Mouse (Mus musculus): ENCODE measurements around the gene Casz1.

Gene Casz1

DNA sequence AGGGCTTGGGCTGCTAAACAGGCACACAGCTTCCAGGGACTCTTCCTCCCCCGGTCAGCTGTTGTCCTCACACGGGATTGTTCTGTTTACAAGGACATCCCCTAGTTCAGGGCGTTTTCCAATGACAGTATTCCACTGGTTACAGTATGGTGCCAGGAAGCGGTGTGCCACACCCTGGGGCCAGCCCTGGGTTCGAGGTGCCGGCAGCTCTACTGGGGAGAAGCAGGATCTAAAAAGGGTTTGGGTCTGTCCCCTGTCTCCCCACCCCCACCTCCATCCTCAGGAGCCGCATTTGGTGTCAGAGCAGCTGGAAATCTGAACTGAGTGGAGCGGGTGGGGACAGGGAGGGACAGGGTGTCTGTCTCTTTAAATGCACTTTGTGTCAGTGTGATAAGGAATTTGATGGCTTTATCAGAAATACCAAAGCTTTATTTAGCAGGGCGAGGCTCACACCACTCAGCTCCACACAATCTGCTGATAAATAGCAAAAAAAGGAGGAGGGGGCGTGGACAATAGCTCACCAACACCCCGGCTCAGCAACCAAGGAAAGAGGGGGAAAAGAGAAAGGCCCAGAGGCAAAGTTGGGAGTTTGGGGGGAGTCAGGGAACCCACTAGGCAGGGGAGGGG is 74.9 kb downstream of the Casz1 start:
- DNase-seq (ENCODE audit: low spot score) = no peak

DNA sequence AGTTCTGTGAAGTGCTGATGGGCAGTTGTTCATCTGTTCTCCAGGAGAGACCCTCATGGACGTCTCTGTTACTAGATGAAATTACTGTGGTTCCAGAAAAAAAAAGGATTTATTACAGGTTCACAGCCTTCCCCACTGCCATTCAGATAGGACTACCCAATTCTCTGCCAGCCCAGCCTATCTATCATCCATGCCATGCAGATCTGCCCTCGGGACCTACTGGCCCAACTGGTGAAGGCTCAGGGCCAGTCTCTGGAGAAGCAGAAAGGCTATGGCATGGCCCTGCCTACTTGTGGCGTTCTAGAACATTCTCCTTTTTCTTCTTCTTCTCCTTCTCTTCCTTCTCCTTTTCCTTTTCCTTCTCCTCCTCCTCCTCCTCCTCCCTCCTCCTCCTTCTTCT is 75.4 kb downstream of the Casz1 start:
- no peak for DNase-seq (ENCODE audit: low spot score)

DNA sequence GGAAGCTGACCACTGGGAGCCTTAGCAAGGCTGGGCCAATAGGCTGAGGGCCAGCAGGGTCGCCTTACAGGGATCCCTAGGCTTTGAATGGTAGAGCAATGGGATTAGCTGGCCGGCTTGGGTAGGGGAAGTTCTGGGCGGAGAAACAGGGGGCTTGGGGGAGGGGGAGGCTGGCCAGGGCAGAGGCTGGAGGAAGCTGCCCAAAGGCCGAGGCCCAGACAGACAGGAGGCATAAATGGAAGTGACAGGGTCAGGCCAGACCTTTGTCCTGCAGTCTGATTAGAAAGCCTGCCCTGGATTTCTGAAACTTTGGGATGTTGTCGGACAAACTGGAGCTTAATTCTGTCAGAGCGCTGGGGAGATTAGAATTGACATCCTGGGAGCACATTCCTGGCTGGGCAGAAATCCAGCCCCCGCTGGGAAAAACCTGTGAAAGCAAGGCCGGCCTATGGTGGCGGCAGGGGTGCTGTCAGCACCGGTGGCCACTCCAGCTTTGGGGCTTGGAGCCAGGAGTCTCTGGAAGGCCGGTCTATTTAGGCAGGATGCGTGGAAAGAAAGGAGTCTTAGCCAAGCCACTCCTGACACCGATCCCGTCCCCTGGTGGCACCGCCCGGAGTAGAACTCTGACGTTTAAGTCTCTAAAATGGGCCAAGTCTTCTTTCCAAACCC is 76.9 kb downstream of the Casz1 start:
- DNase-seq (ENCODE audit: low spot score) = no peak

DNA sequence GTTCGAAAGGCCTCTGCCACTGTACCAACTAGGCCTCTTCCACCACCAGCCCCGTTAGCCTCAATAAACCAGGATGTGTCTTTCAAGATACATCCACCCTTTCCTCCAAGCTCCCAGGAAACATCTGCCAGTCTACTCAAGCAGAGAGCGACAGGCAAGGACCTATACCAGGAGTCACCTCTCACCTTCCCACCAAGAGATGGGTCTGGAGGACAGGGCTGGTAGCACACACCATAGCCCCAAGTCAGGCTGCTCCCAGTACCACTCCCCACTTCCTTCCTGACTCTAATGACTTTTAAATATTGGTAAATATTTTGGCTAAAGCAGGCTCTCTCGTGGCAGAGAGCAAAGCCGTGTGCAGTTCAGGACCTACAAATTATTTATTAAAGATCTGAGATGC is 77.6 kb downstream of the Casz1 start:
- DNase-seq (ENCODE audit: low spot score) = no peak

DNA sequence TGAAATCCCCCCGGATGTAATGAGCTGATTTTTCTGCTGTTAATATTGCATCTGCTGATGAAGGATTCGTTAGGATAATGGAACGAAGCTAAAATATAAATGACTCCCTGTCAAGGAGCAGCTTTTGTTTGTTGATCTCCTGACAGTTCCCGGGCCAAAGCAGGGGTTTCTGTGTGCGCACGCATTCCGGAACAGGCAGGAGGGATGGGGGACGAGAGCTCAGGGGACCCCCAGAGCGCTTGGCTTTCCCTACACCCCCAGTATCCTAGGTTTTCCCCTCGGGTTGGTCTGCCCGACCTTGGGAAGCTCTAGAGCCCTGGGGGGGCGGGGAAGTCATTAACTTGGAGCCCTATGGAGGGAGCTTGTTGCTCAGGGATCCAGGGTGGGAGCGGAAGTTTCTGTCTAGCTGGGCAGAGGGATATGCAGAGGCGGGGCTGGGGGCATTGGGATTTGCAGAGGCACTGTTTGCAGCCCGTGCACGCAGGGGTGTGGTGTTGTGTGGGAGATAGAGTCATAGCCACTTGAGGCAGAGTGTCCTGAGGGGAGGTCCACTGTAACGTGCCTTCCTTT is 78.2 kb downstream of the Casz1 start:
- DNase-seq (ENCODE audit: low spot score) = no peak

DNA sequence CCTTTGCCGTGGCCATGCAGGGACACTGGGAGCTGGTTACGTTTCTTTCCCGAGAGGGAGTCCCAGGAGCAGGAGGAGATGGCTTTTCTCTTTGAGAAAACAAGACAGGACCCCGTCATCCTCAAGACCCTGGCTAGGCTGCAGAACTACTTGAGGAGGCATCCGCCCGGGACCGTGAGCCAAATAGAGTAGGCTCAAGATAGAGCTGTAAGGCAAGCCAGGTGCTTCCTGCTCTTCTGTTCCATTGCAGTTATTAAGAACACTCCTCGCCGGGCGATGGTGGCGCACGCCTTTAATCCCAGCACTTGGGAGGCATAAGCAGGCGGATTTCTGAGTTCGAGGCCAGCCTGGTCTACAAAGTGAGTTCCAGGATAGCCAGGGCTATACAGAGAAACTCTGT is 80.4 kb downstream of the Casz1 start:
- no peak for DNase-seq (ENCODE audit: low spot score)

DNA sequence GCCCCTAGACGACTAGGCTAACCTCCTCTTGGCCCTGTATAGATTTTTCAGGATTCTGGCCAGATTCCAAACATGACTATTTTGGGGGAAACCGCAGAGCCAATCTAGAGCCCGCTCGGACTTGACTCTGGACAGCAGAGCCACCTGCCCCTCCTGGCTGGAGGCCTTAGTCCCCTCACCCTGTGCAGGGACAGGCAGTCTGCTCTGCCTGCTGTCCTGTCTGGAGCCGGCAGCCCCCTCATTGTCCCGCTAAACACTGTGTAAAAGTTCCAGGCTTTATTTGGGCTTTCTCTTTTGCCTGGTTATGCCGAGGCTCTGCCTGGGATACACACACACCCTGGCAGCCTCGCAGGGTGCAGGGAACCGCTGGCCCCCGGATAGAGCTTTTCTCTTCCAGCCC is 81.2 kb downstream of the Casz1 start:
- no peak for DNase-seq (ENCODE audit: low spot score)

DNA sequence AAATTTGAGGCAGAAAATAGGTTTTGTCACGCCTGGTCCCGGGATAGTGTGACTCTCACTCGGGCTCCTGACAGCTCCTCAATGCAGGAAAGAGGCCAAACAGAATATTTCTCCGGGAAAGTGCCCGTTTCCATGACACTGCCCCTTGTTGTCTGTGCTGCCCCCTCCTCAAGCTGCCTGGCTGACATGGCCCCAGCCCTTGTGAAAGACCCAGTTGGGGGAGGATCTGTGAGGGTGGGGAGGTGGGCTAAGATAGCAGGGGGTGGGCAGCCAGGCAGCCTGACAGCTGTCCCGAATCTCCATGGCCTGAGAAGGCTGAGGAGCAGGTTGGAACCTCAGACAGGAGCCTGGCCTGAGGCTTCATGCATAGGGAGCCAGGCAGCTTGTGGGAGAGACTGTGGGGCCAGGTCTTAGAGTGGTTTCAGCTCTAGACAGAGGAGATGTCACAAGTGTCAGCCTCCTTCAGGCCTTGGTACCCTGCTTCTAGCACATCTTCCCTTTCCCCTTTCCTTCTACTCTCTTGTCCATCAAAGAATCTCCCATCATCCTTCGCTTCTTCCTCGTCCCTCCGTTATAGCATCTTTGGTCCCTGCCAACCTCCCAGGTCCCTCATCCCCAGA is 81.8 kb downstream of the Casz1 start:
- no peak for DNase-seq (ENCODE audit: low spot score)

DNA sequence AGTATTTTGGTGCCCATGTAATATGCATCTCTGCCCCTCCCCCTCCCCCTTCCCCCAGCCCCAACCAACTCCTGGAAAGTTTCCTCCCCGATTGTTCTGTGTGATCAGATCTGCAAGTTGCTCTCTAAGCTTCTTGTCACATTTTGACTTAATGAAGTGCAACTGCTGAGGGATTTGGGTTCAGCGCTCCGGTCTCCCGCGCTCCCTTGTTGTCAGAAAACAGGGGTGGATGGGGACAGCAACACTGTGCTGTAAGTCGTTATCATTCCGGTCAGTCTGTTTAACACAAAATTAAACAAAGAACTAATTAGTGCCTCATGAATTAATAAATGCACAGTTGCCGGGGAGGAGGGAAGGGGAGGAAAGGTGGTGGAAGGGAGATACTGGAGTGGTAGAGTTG is 84.0 kb downstream of the Casz1 start:
- DNase-seq (ENCODE audit: low spot score) = no peak

DNA sequence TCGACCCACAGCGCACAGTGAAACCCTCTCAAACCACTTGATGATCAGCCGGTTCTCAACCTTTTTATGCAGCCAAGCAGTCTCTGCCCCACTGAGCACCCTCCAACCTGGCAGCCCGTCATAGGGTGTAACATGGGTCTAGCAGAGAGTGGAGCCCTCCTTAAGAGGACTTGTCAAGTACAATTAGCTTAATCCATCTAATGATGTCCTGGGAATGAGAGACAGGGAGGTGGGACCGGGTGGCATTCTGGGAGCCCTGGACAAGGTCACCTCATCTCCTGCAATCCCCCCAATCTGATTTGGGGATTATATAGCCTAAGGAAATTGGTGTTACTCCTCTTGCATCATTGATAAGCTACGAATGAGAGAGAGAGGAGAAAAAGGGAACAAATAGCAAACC is 84.8 kb downstream of the Casz1 start:
- no peak for DNase-seq (ENCODE audit: low spot score)

DNA sequence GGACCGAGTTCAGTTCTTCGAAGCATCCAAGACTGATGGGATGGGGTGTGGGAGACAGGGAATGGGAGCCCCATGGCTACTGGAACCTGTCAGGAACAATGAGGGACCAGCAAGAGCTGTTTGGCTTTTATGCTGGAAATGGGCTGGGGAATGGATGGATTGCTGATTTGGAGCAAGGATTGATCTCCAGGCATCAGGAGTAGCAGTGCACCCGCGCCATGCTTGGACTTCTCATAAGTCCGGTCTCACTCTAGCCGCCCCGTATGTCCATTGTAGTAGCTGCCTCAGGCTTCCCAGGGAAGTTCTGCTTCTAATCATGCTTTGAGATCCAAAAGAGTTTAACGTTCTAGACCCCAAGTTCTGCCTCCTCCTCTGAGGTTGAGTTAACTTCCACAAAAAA is 86.2 kb downstream of the Casz1 start:
- DNase-seq (ENCODE audit: low spot score) = no peak

DNA sequence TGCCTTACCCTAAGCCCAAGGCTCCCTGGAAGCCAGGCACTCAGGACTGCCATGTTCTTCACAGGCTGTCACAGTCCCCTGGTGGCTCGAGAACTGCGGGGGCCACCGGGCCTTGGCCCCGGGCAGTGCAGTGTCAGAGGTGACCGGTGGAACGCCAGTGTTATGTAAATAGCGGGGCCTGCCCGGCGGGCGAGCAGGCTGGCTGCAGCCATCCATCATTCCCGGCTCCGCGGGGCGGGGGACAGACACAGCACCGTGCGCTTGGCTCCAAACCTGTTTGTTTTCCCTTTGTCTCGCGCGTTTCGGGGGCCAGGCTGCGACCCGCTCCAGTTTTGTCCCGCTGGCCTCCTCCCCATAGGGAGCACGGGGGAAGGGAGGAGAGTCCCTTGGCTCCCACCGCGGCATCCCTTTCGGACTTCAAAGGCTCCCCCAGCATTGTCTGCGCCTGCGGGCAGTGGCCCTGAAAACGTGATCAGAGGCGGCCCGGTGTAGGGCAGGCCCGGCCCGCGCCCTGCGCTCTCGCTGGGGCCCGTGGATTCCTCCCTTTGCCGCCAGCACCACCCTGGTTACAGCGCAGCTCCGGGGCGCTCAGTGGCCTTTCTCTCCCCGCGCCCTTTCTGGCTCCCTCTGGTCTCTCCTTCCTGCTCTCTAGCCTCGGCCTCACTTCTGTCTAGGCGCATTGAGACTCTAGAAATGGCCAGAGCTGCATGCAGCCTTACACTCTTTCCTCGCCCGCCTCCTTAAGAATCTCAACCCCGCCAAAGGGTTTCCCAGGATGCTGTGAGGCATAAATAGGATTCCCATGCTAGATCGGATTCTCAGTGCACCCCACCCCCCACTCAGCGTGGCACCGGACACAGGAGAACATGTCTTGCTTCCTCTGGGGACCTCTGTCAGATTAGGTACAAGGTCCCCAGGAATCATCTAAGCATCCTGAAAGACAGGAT is 86.9 kb downstream of the Casz1 start:
- DNase-seq (ENCODE audit: low spot score) = peak; percentile 44

DNA sequence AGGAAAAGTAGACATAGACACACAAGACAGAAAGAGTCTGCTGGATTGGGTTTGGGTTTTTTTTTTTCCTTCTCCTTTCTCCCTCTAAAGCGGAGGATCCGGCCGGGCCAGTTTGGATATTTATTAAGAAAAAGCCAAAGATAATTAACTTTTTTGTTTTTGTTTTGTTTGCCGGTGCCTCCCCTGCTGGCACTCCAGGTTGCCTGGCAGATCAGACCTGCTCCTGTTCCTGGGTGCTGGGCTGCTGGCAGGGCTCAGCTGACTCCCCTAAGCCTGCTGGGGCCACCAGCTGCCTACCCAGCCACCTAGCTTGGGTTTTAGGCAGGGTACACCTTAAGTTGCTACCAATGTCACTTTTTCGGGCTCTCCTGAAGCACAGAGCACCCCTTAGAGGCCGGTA is 91.9 kb downstream of the Casz1 start:
- no peak for DNase-seq (ENCODE audit: low spot score)

DNA sequence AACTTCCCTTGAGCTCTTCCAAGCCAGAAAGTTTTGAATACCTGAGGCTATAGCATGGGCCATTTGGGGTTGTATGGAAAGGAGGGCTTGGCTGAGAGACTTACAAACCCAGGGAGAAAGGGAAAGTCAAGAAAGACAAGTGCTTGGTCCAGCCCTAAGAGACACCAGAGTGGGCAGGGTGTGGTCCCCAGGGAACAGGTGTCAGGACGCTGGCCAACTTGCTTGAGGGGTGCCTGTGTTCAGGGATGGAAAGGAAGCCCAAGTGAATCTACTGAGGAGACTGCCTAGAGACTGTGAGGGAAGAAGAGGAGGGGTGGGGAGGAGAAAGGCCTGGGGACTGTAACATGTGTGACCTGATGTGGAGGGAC is 95.7 kb downstream of the Casz1 start:
- no peak for DNase-seq (ENCODE audit: low spot score)

DNA sequence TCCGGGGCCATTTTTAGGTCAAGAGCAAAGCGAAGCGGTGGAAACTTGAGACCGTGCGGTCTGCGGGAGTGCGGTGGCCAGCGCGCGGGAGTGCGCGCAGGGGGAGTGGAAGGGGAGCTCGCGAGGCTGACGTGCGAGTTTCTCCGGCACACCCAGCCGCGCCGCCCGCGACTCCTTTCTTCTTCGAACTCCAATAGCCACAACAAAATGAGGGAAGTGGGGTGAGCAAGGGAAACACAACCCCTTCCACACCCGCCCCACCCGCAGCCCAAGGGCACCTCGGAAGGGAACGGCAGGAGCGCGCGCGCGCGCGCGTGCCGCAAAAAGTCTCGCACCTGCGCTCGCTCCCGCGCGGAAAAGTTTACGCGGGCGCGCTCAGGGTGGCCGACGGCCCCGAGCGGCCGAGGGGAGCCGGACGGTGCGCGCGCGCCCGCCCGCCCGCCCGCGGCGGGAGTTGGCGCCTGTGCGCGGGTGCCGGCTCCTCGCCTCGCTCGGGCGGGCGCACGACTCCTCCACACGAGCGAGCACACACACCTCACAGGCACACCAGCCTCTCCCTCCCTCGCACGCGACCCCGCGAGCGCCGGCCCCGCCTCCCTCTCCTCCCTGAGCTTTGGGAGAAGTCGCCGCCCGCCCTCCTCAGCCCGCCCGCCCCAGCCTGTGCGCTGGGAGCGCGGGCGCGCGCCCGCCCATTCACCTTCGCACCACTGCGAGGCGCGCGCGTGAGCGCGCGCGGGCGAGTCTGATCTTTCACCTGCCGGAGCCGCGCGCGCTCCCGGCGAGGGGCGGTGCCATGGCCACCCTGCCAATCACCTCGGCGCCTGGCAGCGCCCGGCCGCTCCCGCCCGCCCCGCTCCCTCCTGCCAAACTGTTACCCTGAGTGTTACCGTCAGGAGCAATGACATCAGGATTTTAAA is 96.3 kb downstream of the Casz1 start:
- peak; percentile 83 for DNase-seq (ENCODE audit: low spot score)

DNA sequence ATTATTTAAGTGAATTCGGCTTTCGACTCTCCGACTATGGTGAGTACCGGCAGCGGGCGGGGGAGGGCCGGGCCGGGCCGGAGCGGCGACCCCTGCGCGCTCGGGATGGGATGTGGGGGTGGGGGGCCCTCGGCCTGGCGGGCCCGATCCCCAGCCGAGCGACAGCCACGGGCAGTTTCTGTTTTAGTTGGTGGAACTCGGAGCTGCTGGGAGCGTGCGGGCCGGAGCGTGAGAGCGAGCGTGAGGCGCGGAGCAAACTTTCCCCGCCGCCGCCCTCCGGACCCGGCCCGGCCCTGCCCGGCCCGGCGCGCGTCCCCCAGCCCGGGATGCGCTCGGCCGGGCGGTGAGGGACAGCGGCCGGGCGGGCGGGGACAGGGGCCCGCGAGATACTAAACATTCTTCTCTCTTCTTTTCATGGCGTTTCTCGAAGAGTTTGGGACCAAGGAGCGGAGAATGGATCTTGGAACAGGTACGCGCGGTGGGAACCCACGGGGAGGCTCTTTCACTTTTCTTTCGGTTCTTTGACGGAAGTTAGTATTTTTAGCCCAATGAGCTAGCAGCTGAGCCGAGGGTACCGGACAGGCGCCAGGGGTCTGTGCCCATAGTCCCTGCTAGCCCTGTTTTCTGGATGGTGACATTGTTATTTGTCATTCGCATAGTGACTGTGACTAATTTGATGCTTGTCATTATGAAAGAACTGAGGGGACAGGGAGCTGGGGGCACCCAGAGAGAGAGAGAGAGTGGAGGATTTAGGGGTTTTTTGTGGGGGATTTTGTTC is 97.2 kb downstream of the Casz1 start:
- DNase-seq (ENCODE audit: low spot score) = peak; percentile 39

DNA sequence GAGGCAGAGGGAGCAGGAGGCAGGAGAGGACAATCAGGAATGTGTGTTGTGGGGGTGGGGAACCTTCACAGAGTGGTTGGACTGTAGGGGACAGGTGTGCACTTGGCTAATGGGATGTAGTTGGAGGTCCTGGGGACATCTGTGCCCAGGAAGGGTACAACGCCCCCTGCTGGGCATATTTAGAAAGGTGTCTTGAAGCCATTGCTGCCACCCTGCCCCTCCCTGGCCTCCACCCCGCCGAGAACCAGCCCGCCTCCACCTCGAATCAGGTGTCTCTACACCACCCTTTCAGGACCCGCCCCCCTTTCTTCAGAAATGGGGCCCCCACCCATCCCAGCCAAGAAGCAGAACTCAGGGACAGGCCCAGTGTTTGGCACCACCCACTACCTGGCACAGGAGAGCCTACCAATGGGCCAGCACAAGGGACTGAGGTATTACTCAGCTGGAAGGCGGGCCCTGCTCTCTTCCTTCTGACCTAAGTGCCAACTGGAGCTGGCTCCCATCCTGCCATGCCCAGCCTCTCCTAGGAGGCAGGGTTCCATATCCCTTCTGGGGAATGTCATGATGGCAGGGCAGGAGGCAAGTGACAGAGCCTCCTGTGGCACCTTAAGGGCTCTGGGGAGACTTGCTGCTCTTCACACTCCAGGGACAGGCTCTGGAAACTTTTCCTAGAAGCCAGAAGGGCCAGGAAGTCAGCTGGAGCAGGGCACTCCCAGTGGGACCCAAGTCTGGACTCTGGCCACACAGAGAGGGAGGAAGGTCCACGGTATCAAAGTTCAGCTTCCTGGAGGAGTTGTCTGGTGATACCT is 98.9 kb downstream of the Casz1 start:
- DNase-seq (ENCODE audit: low spot score) = peak; percentile 42

DNA sequence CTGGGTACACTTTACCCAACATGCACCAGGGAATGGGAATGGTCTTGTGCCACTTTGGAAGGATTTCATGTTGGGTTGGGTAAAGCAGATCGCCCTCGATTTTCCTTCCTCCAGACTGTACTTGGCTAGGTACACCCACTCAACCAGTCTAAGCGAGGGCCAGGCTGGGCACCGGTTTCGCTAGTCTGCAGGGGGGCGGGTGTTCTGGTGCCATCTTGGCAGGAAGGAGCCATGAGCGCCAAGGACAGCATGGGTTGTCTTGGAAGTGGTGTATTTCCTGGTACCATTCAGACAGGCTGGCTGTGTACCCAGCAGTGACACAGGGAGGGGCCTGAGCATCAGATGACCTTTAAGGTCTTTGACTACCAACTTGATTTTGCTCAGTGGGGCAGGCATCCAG is 101.1 kb downstream of the Casz1 start:
- no peak for DNase-seq (ENCODE audit: low spot score)

DNA sequence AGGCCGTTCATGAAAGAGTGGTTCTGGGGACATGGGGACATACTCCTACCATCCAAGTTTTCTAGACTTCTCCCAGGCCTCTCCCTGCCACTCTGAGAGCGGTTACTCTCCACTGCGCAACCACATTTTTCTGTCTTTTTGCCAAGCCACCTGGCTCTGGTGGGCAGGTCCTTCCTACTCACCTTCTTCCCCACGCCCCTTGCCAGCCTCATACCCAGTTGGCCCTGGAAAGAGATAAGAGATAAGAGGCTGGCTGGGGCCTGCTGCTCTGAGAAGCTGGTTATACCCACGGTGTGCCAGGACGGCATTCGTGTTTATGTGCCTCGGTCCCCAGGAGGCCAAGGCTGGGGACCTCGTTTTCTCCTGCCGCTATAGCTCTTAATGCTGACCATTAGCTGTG is 102.6 kb downstream of the Casz1 start:
- no peak for DNase-seq (ENCODE audit: low spot score)
